Mouse (Mus musculus) cerebellum, postnatal 10 days (tissue): Measurements from ENCODE around the gene Tnfaip1.
A peak's percentile ranks its signal among the peaks of the same experiment; 100 is the strongest.

Experiments used
- DNase-seq, 2 experiments: peaks; one replicate each; pipeline ENCODE4 v3.0.0; 2021; ENCODE audit warnings: mixed read lengths in 2 of 2

Tnfaip1 gene

GRCm38 (mm10) chr11:78499004-78499403 lies 37.1 kb downstream of the Tnfaip1 start, which contains the start of gene Vtn:
TSS of gene Vtn (plus strand) at chr11:78499091.
- DNase-seq, result no peak

- DNase-seq, result peak; percentile 100
Measured at GRCm38 (mm10) chr11:78497544-78498522, 38.3 kb downstream of the Tnfaip1 start, which contains the start of gene Sarm1. TSS of gene Sarm1 (minus strand) at chr11:78497754.

GRCm38 (mm10) chr11:78497071-78497541 lies 39.0 kb downstream of the Tnfaip1 start:
- peak; percentile 84 to 87 for DNase-seq

- DNase-seq, result peak in 1 of 2 experiments; percentile 32
Measured at GRCm38 (mm10) chr11:78495904-78496303, 40.2 kb downstream of the Tnfaip1 start.

- peak; percentile 83 to 84 for DNase-seq
Measured at GRCm38 (mm10) chr11:78490781-78491241, 45.3 kb downstream of the Tnfaip1 start.

- DNase-seq, result peak; percentile 90 to 93
Measured at GRCm38 (mm10) chr11:78488168-78488567, 48.0 kb downstream of the Tnfaip1 start.

GRCm38 (mm10) chr11:78483639-78484038 lies 52.5 kb downstream of the Tnfaip1 start:
- no peak for DNase-seq

- peak; percentile 30 to 36 for DNase-seq
Measured at GRCm38 (mm10) chr11:78475289-78475688, 60.8 kb downstream of the Tnfaip1 start.
